Mouse (Mus musculus) frontal cortex, adult (tissue): ENCODE measurements at regions not wholly inside any gene's neighbourhood (a gene's known extent, or its start where the extent isn't known, plus 50 kb on each side); places are given as distances from the start of the nearest gene placed in this dataset.

Experiments
- ATAC-seq: cut with Nextera tagmentation; 2 replicates; pipeline ENCODE4 v1.9.2; 2017; ENCODE audit warnings: mild to moderate bottlenecking, moderate library complexity, mixed read lengths; ENCODE audit not compliant: low TSS enrichment

- no peak for ATAC-seq
Measured at GRCm38 (mm10) chr5:64401737-64402136, 245.6 kb downstream of the Tbc1d1 start.

GRCm38 (mm10) chr5:64403077-64403981 lies 247.2 kb downstream of the Tbc1d1 start:
- ATAC-seq, result no peak

GRCm38 (mm10) chr5:64403982-64404345 lies 247.9 kb downstream of the Tbc1d1 start:
- no peak for ATAC-seq

GRCm38 (mm10) chr5:64404512-64404911 lies 248.4 kb downstream of the Tbc1d1 start:
- ATAC-seq, result no peak

- no peak for ATAC-seq
Measured at GRCm38 (mm10) chr5:64408938-64409337, 252.8 kb downstream of the Tbc1d1 start.

GRCm38 (mm10) chr5:64410621-64411020 lies 254.5 kb downstream of the Tbc1d1 start:
- ATAC-seq, result peak; percentile 27; the same call in 1 of the 2 replicates

GRCm38 (mm10) chr5:64414519-64414918 lies 258.4 kb downstream of the Tbc1d1 start:
- no peak for ATAC-seq

GRCm38 (mm10) chr5:64419395-64419794 lies 263.3 kb downstream of the Tbc1d1 start:
- ATAC-seq, result no peak

- ATAC-seq, result no peak
Measured at GRCm38 (mm10) chr5:64422787-64423587, 266.9 kb downstream of the Tbc1d1 start.

GRCm38 (mm10) chr5:64428822-64429221 lies 272.7 kb downstream of the Tbc1d1 start:
- no peak for ATAC-seq

GRCm38 (mm10) chr5:64430501-64430900 lies 274.4 kb downstream of the Tbc1d1 start:
- no peak for ATAC-seq

GRCm38 (mm10) chr5:64431624-64432023 lies 275.5 kb downstream of the Tbc1d1 start:
- no peak for ATAC-seq

- ATAC-seq, result no peak
Measured at GRCm38 (mm10) chr5:64433786-64434185, 277.7 kb downstream of the Tbc1d1 start.

- ATAC-seq, result no peak
Measured at GRCm38 (mm10) chr5:64435491-64435890, 279.4 kb downstream of the Tbc1d1 start.

GRCm38 (mm10) chr5:64435958-64436357 lies 279.9 kb downstream of the Tbc1d1 start:
- no peak for ATAC-seq

GRCm38 (mm10) chr5:64437720-64438119 lies 281.6 kb downstream of the Tbc1d1 start:
- no peak for ATAC-seq

GRCm38 (mm10) chr5:64438446-64439134 lies 282.5 kb downstream of the Tbc1d1 start:
- ATAC-seq, result no peak

- ATAC-seq, result no peak
Measured at GRCm38 (mm10) chr5:64447847-64448246, 291.7 kb downstream of the Tbc1d1 start.

GRCm38 (mm10) chr5:64452668-64453334 lies 296.7 kb downstream of the Tbc1d1 start:
- peak; percentile 52; the same call in 1 of the 2 replicates for ATAC-seq

GRCm38 (mm10) chr5:64459807-64460206 lies 303.7 kb downstream of the Tbc1d1 start:
- no peak for ATAC-seq

GRCm38 (mm10) chr5:64460891-64461290 lies 304.8 kb downstream of the Tbc1d1 start:
- no peak for ATAC-seq

GRCm38 (mm10) chr5:64461592-64461991 lies 305.5 kb downstream of the Tbc1d1 start:
- no peak for ATAC-seq
